8 mouse cellular contexts compared by ENCODE assay signal in genomic region chr9:50857082-50857641, GRCm38 (mm10). TPM values are rescaled to one million over a fixed set of nuclear protein-coding genes. Genes with fewer than 3 reads are reported as not detected.
DNase-seq lines count a peak whose midpoint lies in the region; ATAC-seq and TF ChIP-seq lines count a peak whose summit lies in the region.

No protein-coding gene starts in this region.

- ATAC-seq in kidney, postnatal 0 days (replicated peaks; ENCODE audit: low FRiP score, low read depth), result peak; percentile 68
- ATAC-seq in activated CD4-positive, CD25-positive, alpha-beta regulatory T cell, adult 4 months, result peak; percentile 47
- peak; percentile 82 for ATAC-seq in forebrain, embryonic 11.5 days (replicated peaks; ENCODE audit: low FRiP score)

- peaks cover 8% of the 10 kb centered on the region; the same call in 1 of the 2 replicates for H3K4me1 ChIP-seq in kidney, postnatal 0 days (replicated peaks; ENCODE audit: insufficient read depth, low read length)
- peaks cover 4% of the 10 kb centered on the region; the same call in 1 of the 2 replicates for H3K4me1 ChIP-seq in forebrain, embryonic 11.5 days (replicated peaks; ENCODE audit: control insufficient read depth, insufficient read depth, low read length)
- H3K4me1 ChIP-seq in liver, adult 2 months (ENCODE audit: control insufficient read depth, insufficient read depth, low read length), result no peaks in the 10 kb centered on the region
- no peaks in the 10 kb centered on the region; the same call in 1 of the 2 replicates for H3K4me1 ChIP-seq in small intestine, adult 2 months (ENCODE audit: control insufficient read depth, insufficient read depth, insufficient read length, low read length)

- H3K4me2 ChIP-seq in kidney, postnatal 0 days (ENCODE audit: low read length), result peak overlapping the region; percentile 91
- peak overlapping the region; percentile 48 for H3K4me2 ChIP-seq in forebrain, embryonic 11.5 days (ENCODE audit: low read depth, low read length, severe bottlenecking)

- TF ChIP-seq CTCF in kidney, postnatal 0 days (IDR thresholded peaks at IDR 0.05; ENCODE audit: low read depth), result no peak
- no peak for TF ChIP-seq CTCF in liver, adult 2 months (IDR thresholded peaks at IDR 0.05; ENCODE audit: low read depth, low read length)
- no peak for TF ChIP-seq CTCF in small intestine, adult 2 months (IDR thresholded peaks at IDR 0.05; ENCODE audit: extremely low read depth, insufficient read length, insufficient replicate concordance, low read depth, low read length)

- peaks cover 26% of the 10 kb centered on the region for H3K36me3 ChIP-seq in kidney, postnatal 0 days (ENCODE audit: insufficient read depth, low read length)
- peaks cover 7% of the 10 kb centered on the region for H3K36me3 ChIP-seq in forebrain, embryonic 11.5 days (ENCODE audit: control insufficient read depth, insufficient read depth, low read length)
- H3K36me3 ChIP-seq in liver, adult 2 months (ENCODE audit: control insufficient read depth, insufficient read depth, low read length), result peaks cover 4% of the 10 kb centered on the region
- H3K36me3 ChIP-seq in small intestine, adult 2 months (ENCODE audit: control insufficient read depth, insufficient read depth, low read length), result peaks cover 12% of the 10 kb centered on the region

- TF ChIP-seq POLR2A in liver, adult 2 months (IDR thresholded peaks at IDR 0.05; ENCODE audit: extremely low read depth, insufficient read depth, low read length), result no peak
- TF ChIP-seq POLR2A in small intestine, adult 2 months (IDR thresholded peaks at IDR 0.05; ENCODE audit: low read depth, low read length), result no peak

- under 1% methylated on average over 46 of the region's 46 CpGs for WGBS in kidney, postnatal 0 days
- under 1% methylated on average over 43 of the region's 46 CpGs for WGBS in forebrain, embryonic 11.5 days
- under 1% methylated on average over 45 of the region's 46 CpGs for WGBS in liver, adult 2 months
- WGBS in small intestine, adult 2 months, result under 1% methylated on average over 46 of the region's 46 CpGs

- peak overlapping the region; percentile 82 for H3K4me3 ChIP-seq in kidney, postnatal 0 days (replicated peaks; ENCODE audit: low read depth, low read length)
- peak overlapping the region; percentile 95 for H3K4me3 ChIP-seq in forebrain, embryonic 11.5 days (ENCODE audit: low read depth, low read length)
- H3K4me3 ChIP-seq in liver, adult 2 months (ENCODE audit: insufficient read depth, low read depth, low read length), result peak overlapping the region; percentile 88
- peak overlapping the region; percentile 98 for H3K4me3 ChIP-seq in small intestine, adult 2 months (ENCODE audit: low read depth, low read length)

- no peaks in the 10 kb centered on the region for H3K9me3 ChIP-seq in kidney, postnatal 0 days (replicated peaks; ENCODE audit: low read length)
- H3K9me3 ChIP-seq in forebrain, embryonic 11.5 days (ENCODE audit: control insufficient read depth, low read length), result no peaks in the 10 kb centered on the region

- peaks cover 5% of the 10 kb centered on the region; the same call in 1 of the 2 replicates for H3K79me2 ChIP-seq in liver, adult 2 months (ENCODE audit: control insufficient read depth, insufficient read depth, low read length)

- H3K27me3 ChIP-seq in kidney, postnatal 0 days (ENCODE audit: insufficient read depth, low read length), result no peaks in the 10 kb centered on the region
- no peaks in the 10 kb centered on the region for H3K27me3 ChIP-seq in forebrain, embryonic 11.5 days (ENCODE audit: control insufficient read depth, insufficient read depth, low read length)
- no peaks in the 10 kb centered on the region for H3K27me3 ChIP-seq in liver, adult 2 months (ENCODE audit: control insufficient read depth, insufficient read depth, low read length)
- H3K27me3 ChIP-seq in small intestine, adult 2 months (ENCODE audit: control insufficient read depth, insufficient read depth, low read length), result no peaks in the 10 kb centered on the region

- DNase-seq in kidney, postnatal 0 days (ENCODE audit: low spot score), result peak; percentile 17
- no peak for DNase-seq in kidney, adult 8-10 months
- no peak for DNase-seq in forebrain, embryonic 11.5 days (ENCODE audit: low spot score)
- DNase-seq in liver, adult 2 months (ENCODE audit: extremely low read depth, low read depth, low spot score), result no peak
- no peak for DNase-seq in testis, postnatal 10 days (ENCODE audit: low spot score)
- no peak for DNase-seq in right cerebral cortex, postnatal 25 days

- H3K9ac ChIP-seq in kidney, postnatal 0 days (ENCODE audit: low read depth, low read length), result peak overlapping the region; percentile 84
- peak overlapping the region; percentile 89 for H3K9ac ChIP-seq in forebrain, embryonic 11.5 days (ENCODE audit: low read length)
- peak overlapping the region; percentile 77 for H3K9ac ChIP-seq in liver, adult 2 months (ENCODE audit: low read depth, low read length)

- H3K27ac ChIP-seq in kidney, postnatal 0 days, result peak overlapping the region; percentile 79
- H3K27ac ChIP-seq in forebrain, embryonic 11.5 days (ENCODE audit: low read depth, low read length), result peak overlapping the region; percentile 71
- H3K27ac ChIP-seq in liver, adult 2 months (replicated peaks; ENCODE audit: insufficient read depth, low read depth, low read length), result no peak overlapping the region; the same call in 1 of the 2 replicates
- no peak overlapping the region for H3K27ac ChIP-seq in small intestine, adult 2 months (ENCODE audit: insufficient read depth, low read depth, low read length)

RNA-seq across cellular contexts. Expression of gene Ppp2r1b, which starts 12.1 kb away (rescaled TPM):
- 36.6 and 43.6 TPM in 2 replicates for polyA plus RNA-seq in kidney, postnatal 0 days (2015; fragmentation: Nextera tagmentation; extraction: Ambion mirVana)
- 10 to 100 TPM; 59.3 to 72.1 TPM for polyA plus RNA-seq in activated CD4-positive, CD25-positive, alpha-beta regulatory T cell, adult 4 months (2017; shearing (Covaris generic))
- polyA plus RNA-seq in forebrain, embryonic 11.5 days (2014; fragmentation: Nextera tagmentation; extraction: Ambion mirVana), result 125 and 132 TPM in 2 replicates
- total RNA-seq in liver, adult 2 months (2014; rRNA removed), result 10.3 and 10.8 TPM in 2 replicates
- polyA plus RNA-seq in liver, adult 2 months (2012; rRNA removed), result 5.2 and 6.5 TPM in 2 replicates
- 1.6 and 1.9 TPM in 2 replicates for polyA plus RNA-seq in small intestine, adult 2 months (2012; rRNA removed)

Comparison
In these comparisons a context has a peak if more than half of its experiments do, and no peak if none do; other contexts are left out.
1. H3K27ac ChIP-seq: peak in kidney, postnatal 0 days (single experiment) and forebrain, embryonic 11.5 days (single experiment); none in liver, adult 2 months (single experiment) and small intestine, adult 2 months (single experiment).
2. Peak in every context shown above with its lines, with median percentiles within 50 percentile points of each other: ATAC-seq, H3K4me3 ChIP-seq and H3K9ac ChIP-seq.